Mouse (Mus musculus) urinary bladder, postnatal 10 days (tissue): ENCODE data around the gene Majin.

Experiments
- DNase-seq: peaks from one replicate; pipeline ENCODE4 v3.0.0; 2022; ENCODE audit warnings: low spot score

Majin gene

GRCm38 (mm10) chr19:6184131-6184530, at the start of gene Majin:
TSS of gene Majin (plus strand) at chr19:6184388.
- DNase-seq = no peak

GRCm38 (mm10) chr19:6136397-6136796, 47.8 kb upstream of the Majin start:
- DNase-seq = no peak

- no peak for DNase-seq
These were observed 44.5 kb upstream of the Majin start for GRCm38 (mm10) chr19:6139701-6140100.

- no peak for DNase-seq
These were observed 43.9 kb upstream of the Majin start for GRCm38 (mm10) chr19:6140374-6140677.

GRCm38 (mm10) chr19:6140678-6141393, 43.4 kb upstream of the Majin start, which contains the start of gene Batf2:
TSS of gene Batf2 (plus strand) at chr19:6140983.
- DNase-seq = peak; percentile 68

- DNase-seq = no peak
These were observed 42.8 kb upstream of the Majin start, which contains the start of gene Arl2 for GRCm38 (mm10) chr19:6141394-6141749. TSS of gene Arl2 (minus strand) at chr19:6141548.

GRCm38 (mm10) chr19:6144842-6145241, 39.3 kb upstream of the Majin start:
- no peak for DNase-seq

GRCm38 (mm10) chr19:6155174-6155573, 29.0 kb upstream of the Majin start:
- no peak for DNase-seq

GRCm38 (mm10) chr19:6156372-6156771, 27.8 kb upstream of the Majin start:
- DNase-seq = no peak

- DNase-seq = no peak
These were observed 27.0 kb upstream of the Majin start for GRCm38 (mm10) chr19:6157220-6157619.

- DNase-seq = no peak
These were observed 20.2 kb upstream of the Majin start for GRCm38 (mm10) chr19:6163872-6164547.

- no peak for DNase-seq
These were observed 17.4 kb upstream of the Majin start for GRCm38 (mm10) chr19:6166750-6167149.

GRCm38 (mm10) chr19:6171215-6171614, 13.0 kb upstream of the Majin start:
- no peak for DNase-seq

- DNase-seq = no peak
These were observed 9.4 kb upstream of the Majin start for GRCm38 (mm10) chr19:6174771-6175170.

- no peak for DNase-seq
These were observed 5.4 kb upstream of the Majin start for GRCm38 (mm10) chr19:6178775-6179174.

GRCm38 (mm10) chr19:6181629-6182028, 2.6 kb upstream of the Majin start:
- no peak for DNase-seq

- DNase-seq = no peak
These were observed 1.7 kb upstream of the Majin start for GRCm38 (mm10) chr19:6182534-6182933.

- DNase-seq = no peak
These were observed 20.1 kb downstream of the Majin start for GRCm38 (mm10) chr19:6204265-6204664.

GRCm38 (mm10) chr19:6206716-6207115, 22.5 kb downstream of the Majin start:
- DNase-seq = no peak

- no peak for DNase-seq
These were observed 32.0 kb downstream of the Majin start for GRCm38 (mm10) chr19:6216046-6216705.

- no peak for DNase-seq
These were observed 34.4 kb downstream of the Majin start for GRCm38 (mm10) chr19:6218606-6219005.

GRCm38 (mm10) chr19:6226135-6226534, 41.9 kb downstream of the Majin start, which contains the start of gene Gpha2:
TSS of gene Gpha2 (plus strand) at chr19:6226380.
- DNase-seq = no peak

- no peak for DNase-seq
These were observed 42.6 kb downstream of the Majin start for GRCm38 (mm10) chr19:6226763-6227162.
